Mouse (Mus musculus) yolk sac, embryonic 10.5 days (tissue): ENCODE measurements around the gene Ndufc1.
"Not testable (repeated sequence)": the region's sequence is repeated elsewhere in the genome, so short reads cannot be mapped to it uniquely, and the experiment has no call there.

Experiments used
- DNase-seq: peaks from one replicate; pipeline ENCODE4 v3.0.0-alpha.2; 2017; ENCODE audit warnings: low spot score

Gene Ndufc1

GRCm38 (mm10) chr3:51396219-51397068 lies 12.3 kb downstream of the Ndufc1 start, which contains the start of gene Mgarp:
Mgarp (minus strand) TSS chr3:51396738.
- DNase-seq = peak; percentile 73

- no peak for DNase-seq
Measured at GRCm38 (mm10) chr3:51395461-51396145, 13.2 kb downstream of the Ndufc1 start.

- DNase-seq = no peak
Measured at GRCm38 (mm10) chr3:51394881-51395280, 13.9 kb downstream of the Ndufc1 start.

GRCm38 (mm10) chr3:51393651-51394050 lies 15.1 kb downstream of the Ndufc1 start:
- DNase-seq = no peak

GRCm38 (mm10) chr3:51393018-51393417 lies 15.8 kb downstream of the Ndufc1 start:
- not testable (repeated sequence) for DNase-seq

- DNase-seq = no peak
Measured at GRCm38 (mm10) chr3:51391591-51391990, 17.2 kb downstream of the Ndufc1 start.

- DNase-seq = no peak
Measured at GRCm38 (mm10) chr3:51391095-51391494, 17.7 kb downstream of the Ndufc1 start.

GRCm38 (mm10) chr3:51388904-51389303 lies 19.9 kb downstream of the Ndufc1 start:
- no peak for DNase-seq

- no peak for DNase-seq
Measured at GRCm38 (mm10) chr3:51387868-51388381, 20.9 kb downstream of the Ndufc1 start.

GRCm38 (mm10) chr3:51387134-51387451 lies 21.7 kb downstream of the Ndufc1 start:
- DNase-seq = no peak

- no peak for DNase-seq
Measured at GRCm38 (mm10) chr3:51386441-51387133, 22.2 kb downstream of the Ndufc1 start.

GRCm38 (mm10) chr3:51383409-51383808 lies 25.4 kb downstream of the Ndufc1 start:
- no peak for DNase-seq

GRCm38 (mm10) chr3:51380660-51381014 lies 28.2 kb downstream of the Ndufc1 start:
- no peak for DNase-seq

GRCm38 (mm10) chr3:51379786-51380659 lies 28.8 kb downstream of the Ndufc1 start:
- DNase-seq = peak; percentile 46

- no peak for DNase-seq
Measured at GRCm38 (mm10) chr3:51378665-51378946, 30.2 kb downstream of the Ndufc1 start.

GRCm38 (mm10) chr3:51377878-51378664 lies 30.7 kb downstream of the Ndufc1 start:
- peak; percentile 51 for DNase-seq

GRCm38 (mm10) chr3:51375307-51376265 lies 33.2 kb downstream of the Ndufc1 start:
- no peak for DNase-seq

- DNase-seq = no peak
Measured at GRCm38 (mm10) chr3:51373544-51373943, 35.2 kb downstream of the Ndufc1 start.

GRCm38 (mm10) chr3:51372883-51373282 lies 35.9 kb downstream of the Ndufc1 start:
- no peak for DNase-seq

- no peak for DNase-seq
Measured at GRCm38 (mm10) chr3:51371826-51372225, 37.0 kb downstream of the Ndufc1 start.
